Mouse (Mus musculus) heart, adult 2 months (tissue): ENCODE data around the gene Brinp3. TPM values are rescaled to one million over a fixed set of nuclear protein-coding genes. Genes with fewer than 3 reads are reported as not detected.

ENCODE experiments used
- DNase-seq, 2 experiments: peaks; one replicate each; pipeline ENCODE4 v3.0.0; 2021
- H3K27ac ChIP-seq: fragments of 200-600 bp; 2 replicates; pipeline ENCODE4 v1.8.1; 2022
- H3K27me3 ChIP-seq: fragments of 200-500 bp; 2 replicates; pipeline ENCODE4 v1.6.1; 2012; ENCODE audit warnings: mild to moderate bottlenecking, low read length, inconsistent platforms, mixed read lengths; ENCODE audit not compliant: control insufficient read depth, insufficient read depth
- H3K36me3 ChIP-seq: fragments of 200-500 bp; 2 replicates; pipeline ENCODE4 v1.6.1; 2012; ENCODE audit warnings: low read length, inconsistent platforms; ENCODE audit not compliant: control insufficient read depth, insufficient read depth
- H3K4me1 ChIP-seq: fragments of 200-500 bp; 2 replicates; pipeline ENCODE4 v1.6.1; 2011; ENCODE audit warnings: low read length; ENCODE audit not compliant: control insufficient read depth, insufficient read depth
- H3K4me3 ChIP-seq: fragments of 200-600 bp; 2 replicates; pipeline ENCODE4 v1.8.1; 2022
- H3K79me2 ChIP-seq: fragments of 200-500 bp; replicated peaks from 2 replicates; pipeline ENCODE4 v1.6.1; 2012; ENCODE audit warnings: mild to moderate bottlenecking, inconsistent platforms, low read length, moderate library complexity, mixed read lengths; ENCODE audit not compliant: control insufficient read depth, insufficient read depth
- H3K9ac ChIP-seq: fragments of 200-500 bp; 2 replicates; pipeline ENCODE4 v1.6.1; 2012; ENCODE audit warnings: low read depth, mild to moderate bottlenecking, control low read depth, inconsistent platforms, low read length, mixed read lengths
- CTCF ChIP-seq: fragments of 200-600 bp; IDR thresholded peaks from 2 replicates; pipeline ENCODE4 v1.8.1; 2022; ENCODE audit warnings: antibody characterized with exemption, mild to moderate bottlenecking, moderate library complexity
- EP300 ChIP-seq: fragments of 200-500 bp; IDR thresholded peaks from 2 replicates; pipeline ENCODE4 v1.6.1; 2011; ENCODE audit warnings: low read depth, low read length, control low read depth; ENCODE audit not compliant: insufficient read depth
- POLR2A ChIP-seq: fragments of 200-500 bp; IDR thresholded peaks from 2 replicates; pipeline ENCODE4 v1.6.1; 2011; ENCODE audit warnings: mild to moderate bottlenecking, low read depth, low read length, control low read depth; ENCODE audit not compliant: insufficient read depth
- WGBS: fragments of 180-500 bp; shearing (Covaris S2); methylation state at CpG from one replicate; pipeline ENCODE4 v1.1.7; 2018; 5-methylcytosine and 5-hydroxymethylcytosine counted together
- intact Hi-C: fragments of 180-260 bp; cut with DNase I; formaldehyde crosslinking; loops from one replicate; pipeline ENCODE4 v1.15.1; 2025
- polyA plus RNA-seq: library from polyadenylated mRNA; depleted of rRNA; stranded (reverse); fragments of >200 nt; gene quantifications from 2 replicates; pipeline ENCODE4 v1.2.3, GENCODE M21; 2012
- total RNA-seq, 2 experiments: library from RNA; stranded (reverse); gene quantifications; 2 replicates each; pipeline ENCODE4 v1.2.3; 2021

The Brinp3 gene
- total and polyA plus RNA-seq, 3 experiments: not detected

- H3K79me2 ChIP-seq: no peaks in the 10 kb centered on the region
- H3K9ac ChIP-seq: no peak overlapping the region
- no peaks in the 10 kb centered on the region for H3K27me3 ChIP-seq
- H3K4me1 ChIP-seq: no peaks in the 10 kb centered on the region
- intact Hi-C loops: no loop called here
- no peak for DNase-seq
- no peak overlapping the region for H3K4me3 ChIP-seq
- no peak overlapping the region for H3K27ac ChIP-seq
- H3K36me3 ChIP-seq: no peaks in the 10 kb centered on the region
- no peak for TF ChIP-seq CTCF
- no peak for TF ChIP-seq EP300
- TF ChIP-seq POLR2A: no peak
Observed at GRCm38 (mm10) chr1:146751066-146751465, 256.5 kb downstream of the Brinp3 start.

DNA sequence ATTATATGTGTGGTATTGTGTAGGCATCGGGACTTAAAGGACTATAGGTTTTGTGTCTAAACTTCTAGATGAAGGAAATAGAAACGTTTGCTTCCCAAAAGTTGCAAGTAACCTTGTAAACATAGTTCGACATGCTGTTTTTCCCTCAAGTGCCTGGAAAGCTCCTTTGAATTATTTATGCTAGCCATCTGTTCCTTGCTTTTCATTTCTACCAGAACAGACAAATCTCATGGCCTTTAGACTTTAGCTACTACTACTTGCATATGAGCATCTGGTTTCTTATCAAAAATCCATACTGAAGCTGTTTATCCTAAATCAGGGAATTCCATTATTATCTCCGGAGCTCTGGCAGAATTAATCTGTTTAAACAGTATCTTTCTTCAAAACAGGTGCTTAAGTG is 288.7 kb downstream of the Brinp3 start:
- Histone ChIP-seq H3K79me2 (no peaks in the 10 kb centered on the region), H3K36me3 (no peaks in the 10 kb centered on the region), H3K4me1 (no peaks in the 10 kb centered on the region), H3K9ac (no peak overlapping the region), H3K27me3 (no peaks in the 10 kb centered on the region), H3K4me3 (no peak overlapping the region), H3K27ac (no peak overlapping the region)
- DNase-seq: no peak
- intact Hi-C loops: no loop called here
- TF ChIP-seq EP300: no peak
- no peak for TF ChIP-seq CTCF
- TF ChIP-seq POLR2A: no peak
- 58% methylated on average over 4 of the region's 4 CpGs for WGBS

DNA sequence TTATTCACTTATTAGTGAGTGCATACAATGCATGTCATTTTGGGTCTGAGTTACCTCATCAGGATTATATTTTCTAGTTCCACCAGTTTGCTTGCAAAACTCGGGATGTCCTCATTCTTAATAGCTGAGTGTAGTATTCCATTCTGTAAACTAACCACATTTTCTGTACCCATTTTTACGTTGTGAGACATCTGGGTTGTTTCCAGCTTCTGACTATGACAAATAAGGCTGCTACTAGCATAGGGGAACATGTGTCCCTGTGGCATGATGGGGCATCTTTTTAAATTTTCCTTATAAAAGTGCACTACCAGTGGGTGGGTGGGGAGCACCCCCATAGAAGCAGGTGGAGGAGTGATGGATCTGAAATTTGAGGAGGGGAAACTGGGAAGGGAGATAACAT is 292.7 kb downstream of the Brinp3 start:
- no peak overlapping the region for H3K27ac ChIP-seq
- H3K79me2 ChIP-seq: no peaks in the 10 kb centered on the region
- WGBS: 44% methylated on average over 2 of the region's 2 CpGs
- DNase-seq: no peak
- intact Hi-C loops: no loop called here
- no peak for TF ChIP-seq EP300
- no peak for TF ChIP-seq POLR2A
- no peak for TF ChIP-seq CTCF
- no peak overlapping the region for H3K9ac ChIP-seq
- H3K36me3 ChIP-seq: no peaks in the 10 kb centered on the region
- no peaks in the 10 kb centered on the region for H3K27me3 ChIP-seq
- no peak overlapping the region for H3K4me3 ChIP-seq
- H3K4me1 ChIP-seq: no peaks in the 10 kb centered on the region

DNA sequence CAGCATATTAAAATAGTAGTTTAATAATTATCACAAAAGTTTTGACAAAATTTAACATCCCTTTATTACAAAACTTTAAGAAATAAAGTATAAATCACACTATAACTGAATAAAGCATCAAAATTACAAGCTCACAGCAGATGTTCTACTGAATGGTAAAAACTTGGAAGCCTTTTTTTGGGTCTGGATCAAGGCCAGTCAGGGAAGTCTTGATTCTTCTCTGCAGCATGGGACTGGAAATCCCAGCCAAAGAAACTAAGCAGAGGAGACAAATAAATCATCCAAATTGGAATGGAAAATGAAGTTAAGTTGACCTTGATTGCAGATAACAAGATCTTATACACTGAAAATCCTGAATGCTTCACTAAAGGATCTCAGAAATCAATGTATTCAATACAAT is 298.3 kb downstream of the Brinp3 start:
- no peaks in the 10 kb centered on the region for H3K4me1 ChIP-seq
- DNase-seq: no peak
- H3K4me3 ChIP-seq: no peak overlapping the region
- intact Hi-C loops: no loop called here
- no peak overlapping the region for H3K27ac ChIP-seq
- no peaks in the 10 kb centered on the region for H3K27me3 ChIP-seq
- no peaks in the 10 kb centered on the region for H3K36me3 ChIP-seq
- no peak overlapping the region for H3K9ac ChIP-seq
- H3K79me2 ChIP-seq: no peaks in the 10 kb centered on the region
- TF ChIP-seq CTCF (no peak), POLR2A (no peak), EP300 (no peak)

GRCm38 (mm10) chr1:146799986-146800553 is 305.5 kb downstream of the Brinp3 start:
- Histone ChIP-seq H3K4me3 (no peak overlapping the region), H3K79me2 (no peaks in the 10 kb centered on the region), H3K9ac (no peak overlapping the region), H3K27me3 (no peaks in the 10 kb centered on the region), H3K27ac (no peak overlapping the region), H3K4me1 (no peaks in the 10 kb centered on the region), H3K36me3 (no peaks in the 10 kb centered on the region)
- TF ChIP-seq EP300 (no peak), POLR2A (no peak), CTCF (no peak)
- intact Hi-C loops: no loop called here
- no peak for DNase-seq
- 71% methylated on average over 6 of the region's 6 CpGs for WGBS

GRCm38 (mm10) chr1:146801821-146802220 is 307.3 kb downstream of the Brinp3 start:
- Histone ChIP-seq H3K4me1 (no peaks in the 10 kb centered on the region), H3K9ac (no peak overlapping the region), H3K27me3 (no peaks in the 10 kb centered on the region), H3K27ac (no peak overlapping the region), H3K36me3 (no peaks in the 10 kb centered on the region), H3K79me2 (no peaks in the 10 kb centered on the region), H3K4me3 (no peak overlapping the region)
- intact Hi-C loops: no loop called here
- no peak for DNase-seq
- no peak for TF ChIP-seq POLR2A
- no peak for TF ChIP-seq EP300
- no peak for TF ChIP-seq CTCF
- 82% methylated on average over 3 of the region's 3 CpGs for WGBS
